Mouse (Mus musculus): ENCODE measurements around the gene Dab1.

Dab1 gene

GRCm38 (mm10) chr4:104111614-104112013, 492.5 kb downstream of the Dab1 start:
- no peak for DNase-seq (ENCODE audit: low spot score)

- DNase-seq (ENCODE audit: low spot score), result no peak
Measured at GRCm38 (mm10) chr4:104113209-104114005, 494.2 kb downstream of the Dab1 start.

- DNase-seq (ENCODE audit: low spot score), result no peak
Measured at GRCm38 (mm10) chr4:104114006-104114361, 494.8 kb downstream of the Dab1 start.

- no peak for DNase-seq (ENCODE audit: low spot score)
Measured at GRCm38 (mm10) chr4:104120108-104120507, 500.9 kb downstream of the Dab1 start.

GRCm38 (mm10) chr4:104121959-104122358, 502.8 kb downstream of the Dab1 start:
- DNase-seq (ENCODE audit: low spot score), result no peak

GRCm38 (mm10) chr4:104122364-104122763, 503.2 kb downstream of the Dab1 start:
- DNase-seq (ENCODE audit: low spot score), result no peak

GRCm38 (mm10) chr4:104153637-104154036, 534.5 kb downstream of the Dab1 start:
- no peak for DNase-seq (ENCODE audit: low spot score)

- no peak for DNase-seq (ENCODE audit: low spot score)
Measured at GRCm38 (mm10) chr4:104178067-104178466, 558.9 kb downstream of the Dab1 start.

- no peak for DNase-seq (ENCODE audit: low spot score)
Measured at GRCm38 (mm10) chr4:104186311-104186710, 567.2 kb downstream of the Dab1 start.

- DNase-seq (ENCODE audit: low spot score), result no peak
Measured at GRCm38 (mm10) chr4:104198635-104199034, 579.5 kb downstream of the Dab1 start.

- DNase-seq (ENCODE audit: low spot score), result no peak
Measured at GRCm38 (mm10) chr4:104201686-104202085, 582.5 kb downstream of the Dab1 start.

- no peak for DNase-seq (ENCODE audit: low spot score)
Measured at GRCm38 (mm10) chr4:104204047-104204446, 584.9 kb downstream of the Dab1 start.

- no peak for DNase-seq (ENCODE audit: low spot score)
Measured at GRCm38 (mm10) chr4:104206639-104207038, 587.5 kb downstream of the Dab1 start.

- DNase-seq (ENCODE audit: low spot score), result peak; percentile 18
Measured at GRCm38 (mm10) chr4:104209081-104209480, 589.9 kb downstream of the Dab1 start.

- no peak for DNase-seq (ENCODE audit: low spot score)
Measured at GRCm38 (mm10) chr4:104210796-104211195, 591.6 kb downstream of the Dab1 start.

- no peak for DNase-seq (ENCODE audit: low spot score)
Measured at GRCm38 (mm10) chr4:104211531-104212455, 592.6 kb downstream of the Dab1 start.

- DNase-seq (ENCODE audit: low spot score), result no peak
Measured at GRCm38 (mm10) chr4:104214724-104215123, 595.6 kb downstream of the Dab1 start.

- no peak for DNase-seq (ENCODE audit: low spot score)
Measured at GRCm38 (mm10) chr4:104217336-104217735, 598.2 kb downstream of the Dab1 start.

GRCm38 (mm10) chr4:104218765-104219164, 599.6 kb downstream of the Dab1 start:
- DNase-seq (ENCODE audit: low spot score), result peak; percentile 2

GRCm38 (mm10) chr4:104220099-104220498, 600.9 kb downstream of the Dab1 start:
- DNase-seq (ENCODE audit: low spot score), result no peak

- no peak for DNase-seq (ENCODE audit: low spot score)
Measured at GRCm38 (mm10) chr4:104229296-104229695, 610.1 kb downstream of the Dab1 start.

GRCm38 (mm10) chr4:104246506-104246905, 627.3 kb downstream of the Dab1 start:
- no peak for DNase-seq (ENCODE audit: low spot score)

GRCm38 (mm10) chr4:104249462-104249861, 630.3 kb downstream of the Dab1 start:
- DNase-seq (ENCODE audit: low spot score), result no peak

Data from ovary, postnatal 14 days (tissue).